Mouse (Mus musculus) embryo, embryonic 10.5 days (tissue): ENCODE data around the gene Ssh1.

ENCODE experiments used
- DNase-seq: peaks from one replicate; pipeline ENCODE4 v3.0.0-alpha.2; 2015; ENCODE audit warnings: low spot score

The Ssh1 gene

DNA sequence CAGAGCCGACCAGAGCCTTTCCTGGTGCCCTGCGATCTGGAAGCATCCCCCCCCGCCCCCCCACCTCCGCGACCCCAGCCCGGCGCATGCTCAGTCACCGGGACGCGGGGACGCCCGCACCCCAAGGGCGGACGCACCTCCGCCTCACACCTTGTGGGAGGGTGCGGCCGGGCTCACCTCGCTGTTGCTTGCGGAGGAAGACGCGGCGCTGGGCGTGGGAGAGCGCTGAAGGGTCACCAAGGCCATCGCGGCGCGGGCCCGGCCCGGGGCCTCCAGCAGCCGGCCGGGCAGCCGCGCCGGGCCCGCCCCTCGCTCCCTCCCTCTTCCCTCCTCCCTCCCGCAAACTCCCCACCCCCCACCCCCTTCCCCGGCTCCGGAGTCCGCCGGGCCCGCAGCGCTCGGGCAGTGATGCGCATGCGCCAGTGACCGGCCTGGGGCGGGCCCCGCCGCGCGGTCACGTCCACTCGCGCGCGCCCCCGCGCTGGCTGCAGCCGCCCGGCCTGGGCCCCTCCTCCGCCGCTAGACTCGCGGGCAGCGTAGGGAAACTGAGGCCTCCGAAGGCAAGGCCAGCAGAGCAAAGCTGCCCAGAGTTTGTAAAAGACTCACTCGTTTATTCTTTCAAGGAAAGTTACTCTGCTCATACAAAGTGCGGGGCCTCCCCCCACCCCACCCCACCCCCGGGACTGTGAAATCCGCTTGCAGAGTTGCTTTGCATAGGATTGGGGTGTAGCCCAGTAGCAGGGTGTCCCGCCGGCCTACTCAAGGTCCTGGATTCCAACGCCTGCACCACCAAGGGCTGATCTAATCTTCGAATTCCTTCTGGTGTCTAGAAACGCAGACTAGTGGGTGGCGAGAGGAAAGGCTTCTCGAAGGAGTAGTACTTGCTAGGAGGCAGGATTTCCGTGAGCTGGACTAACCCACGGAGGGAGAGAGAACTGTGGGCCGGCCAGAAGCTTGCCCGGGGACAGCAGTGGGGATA lies at the start of gene Ssh1:
Ssh1 (minus strand) TSS at position 408 of the 979 bp plus-strand sequence.
- DNase-seq, result peak; percentile 91

DNA sequence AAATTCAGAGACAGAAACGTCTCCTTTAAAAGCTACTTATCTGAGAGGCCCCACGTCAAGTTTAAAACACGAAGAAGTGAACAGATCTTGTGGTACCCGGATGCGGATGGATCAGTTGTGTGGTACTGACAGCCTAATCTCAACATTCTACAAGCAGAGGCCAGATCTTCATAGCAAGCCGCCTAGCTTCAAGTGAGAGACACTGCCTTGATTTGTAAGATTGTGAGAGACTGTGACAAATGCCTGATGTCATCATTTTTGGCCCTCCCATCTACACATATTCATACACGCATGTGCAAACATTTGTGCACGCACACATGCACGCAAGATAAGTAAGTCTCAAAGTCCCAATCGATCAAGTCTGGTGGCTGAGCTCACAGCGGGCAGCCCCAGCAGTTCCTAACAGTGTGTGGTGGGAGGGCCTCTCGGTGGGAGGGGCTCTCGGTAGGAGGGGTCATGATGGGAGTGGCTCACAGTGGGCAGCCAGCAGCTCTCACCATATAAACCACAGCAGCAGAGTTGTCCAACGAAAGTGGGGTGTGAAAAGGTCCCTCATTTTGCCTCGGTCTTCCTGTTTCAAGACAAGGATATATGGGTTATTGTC lies 47.7 kb upstream of the Ssh1 start:
- peak; percentile 68 for DNase-seq

GRCm38 (mm10) chr5:114040911-114041310 lies 47.2 kb upstream of the Ssh1 start:
- no peak for DNase-seq

DNA sequence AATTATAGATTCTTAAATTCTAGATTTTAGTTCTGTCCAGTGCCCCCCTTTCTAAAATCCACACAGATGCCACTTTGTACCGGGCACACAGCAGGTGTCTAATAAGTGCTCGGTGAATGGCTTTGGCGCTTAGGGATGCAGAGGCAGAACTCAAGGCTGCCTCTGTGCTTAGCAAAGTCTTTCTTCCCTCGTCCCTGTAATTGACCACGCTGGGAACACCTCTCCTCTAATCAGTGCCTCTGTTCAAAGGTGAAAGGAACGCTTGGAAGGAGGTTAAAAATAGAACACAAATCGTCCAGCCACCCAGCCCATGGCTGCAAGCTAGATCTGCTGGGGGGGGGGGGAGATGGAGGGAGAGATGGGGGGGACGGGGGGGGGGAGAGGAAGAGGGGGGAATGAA lies 46.8 kb upstream of the Ssh1 start:
- no peak for DNase-seq

DNA sequence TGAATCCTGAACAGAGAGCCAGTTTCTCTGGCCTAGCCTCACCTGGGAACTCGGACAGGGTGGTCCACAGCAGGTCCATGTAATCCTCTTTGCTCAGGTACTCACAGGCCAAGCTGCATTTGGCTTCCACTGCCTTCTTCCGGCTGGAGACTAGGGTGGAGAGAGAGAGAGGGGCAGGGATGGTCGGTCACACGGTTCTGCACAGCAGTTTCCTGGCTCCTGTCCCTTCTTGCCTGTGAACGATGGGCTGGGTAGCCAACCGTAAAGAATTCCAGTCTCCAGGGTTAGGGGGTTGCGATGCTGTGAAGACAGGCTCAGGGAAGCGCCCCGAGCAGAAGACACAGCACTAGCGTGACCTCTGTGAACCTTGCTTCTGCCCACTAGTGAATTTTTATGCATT lies 41.4 kb upstream of the Ssh1 start:
- no peak for DNase-seq

GRCm38 (mm10) chr5:114034393-114034792 lies 40.7 kb upstream of the Ssh1 start:
- DNase-seq, result no peak

DNA sequence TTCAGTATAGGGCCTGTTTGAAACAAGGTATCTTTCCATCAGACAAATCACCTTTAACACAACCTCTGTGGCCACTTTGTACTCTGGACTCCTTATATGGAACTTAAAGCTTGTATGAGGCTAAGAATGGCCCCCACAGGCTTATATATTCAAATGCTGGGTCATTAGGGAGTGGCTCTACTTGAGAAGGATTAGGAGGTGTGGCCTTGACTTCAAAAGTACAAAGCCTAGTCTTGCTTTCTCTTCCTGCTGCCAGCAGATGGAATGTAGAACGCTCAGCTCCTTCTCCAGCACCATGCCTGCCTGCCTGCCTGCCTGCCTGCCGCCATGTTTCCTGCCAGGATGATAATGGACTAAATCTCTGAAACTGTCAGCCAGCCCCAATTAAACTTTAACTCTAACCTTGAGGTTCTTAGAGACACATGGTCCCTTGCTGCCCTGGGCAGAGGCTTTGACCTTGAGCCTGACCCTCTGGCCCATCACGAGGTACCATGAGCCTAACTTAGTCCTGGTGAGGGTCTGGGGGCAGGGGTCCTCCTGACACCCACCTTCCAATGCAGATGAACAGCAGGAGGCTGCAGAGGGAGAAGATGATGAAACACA lies 38.6 kb upstream of the Ssh1 start:
- no peak for DNase-seq

- DNase-seq, result no peak
These were observed 37.0 kb upstream of the Ssh1 start for GRCm38 (mm10) chr5:114030652-114031051.

DNA sequence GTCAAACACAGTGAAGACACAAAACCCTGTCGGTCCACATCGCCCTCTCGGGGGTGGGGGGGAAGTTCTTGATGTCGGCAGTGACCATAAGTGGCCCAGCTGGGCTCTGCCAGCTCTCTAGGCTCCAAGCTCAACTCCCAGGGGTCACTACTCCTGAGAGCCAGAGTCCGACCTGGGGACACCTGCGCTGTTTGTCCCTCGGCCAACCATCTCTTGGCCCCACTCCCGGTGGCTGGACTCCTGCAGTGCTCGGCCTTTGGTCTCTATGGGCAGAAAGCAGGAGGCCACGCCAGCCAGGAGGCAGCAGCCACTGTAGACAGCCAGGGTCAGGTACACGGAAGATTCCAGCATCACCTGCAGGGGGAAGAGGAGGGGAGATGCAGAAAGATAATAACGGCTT lies 34.4 kb upstream of the Ssh1 start:
- no peak for DNase-seq

DNA sequence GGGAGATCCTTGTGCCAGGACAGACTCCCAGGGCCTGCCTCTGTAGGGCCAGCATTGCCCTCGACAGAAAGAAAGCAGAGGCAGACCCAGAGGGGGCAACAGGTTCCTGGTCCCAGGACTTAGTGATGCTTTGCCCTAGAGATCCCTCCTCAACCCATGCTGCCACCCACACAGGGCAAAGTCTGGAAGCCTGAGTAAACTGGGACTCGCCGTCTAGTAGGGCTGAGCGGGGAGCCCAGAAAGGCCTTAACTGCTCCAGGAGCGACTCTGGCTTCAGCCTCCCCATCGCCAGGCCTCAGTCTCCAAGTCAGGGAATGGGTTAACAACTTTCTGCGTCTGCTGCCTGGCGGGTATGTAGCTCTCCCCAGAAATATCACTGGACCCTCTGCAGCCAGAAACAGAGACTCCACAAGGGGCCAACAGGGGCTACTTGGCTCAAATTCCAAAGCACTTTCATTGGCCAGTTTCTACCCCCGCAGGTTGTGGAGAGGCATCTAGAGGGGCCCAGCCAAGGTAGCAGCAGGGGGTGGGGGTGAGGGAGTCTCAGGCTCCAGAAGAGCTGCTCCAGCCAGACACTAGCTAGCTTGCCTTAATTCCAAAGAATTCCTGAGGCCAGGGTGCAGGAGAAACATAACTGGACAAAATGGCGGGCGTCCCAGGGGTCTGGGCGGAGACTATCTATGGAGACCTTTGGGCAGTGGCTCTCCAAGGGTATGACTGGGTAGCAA lies 33.7 kb upstream of the Ssh1 start:
- no peak for DNase-seq

DNA sequence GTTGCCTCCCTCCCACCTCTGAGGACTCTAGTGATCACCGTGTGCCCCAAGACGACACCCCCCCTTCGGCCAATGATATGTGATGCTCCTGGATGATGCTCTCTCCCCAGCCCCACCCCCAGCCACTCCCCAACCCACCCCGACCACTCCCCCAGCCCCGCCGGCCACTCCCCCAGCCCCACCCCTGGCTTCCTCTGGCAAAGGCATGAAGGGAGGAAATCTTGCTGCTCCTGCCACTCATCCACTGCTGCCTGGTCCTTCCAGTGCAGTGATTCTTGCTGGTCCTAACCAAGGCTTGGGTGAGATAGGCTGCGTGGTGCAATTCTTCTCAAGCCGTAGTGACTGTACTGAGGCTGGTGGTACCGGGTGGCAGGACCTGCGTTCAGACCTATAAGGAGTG lies 31.2 kb upstream of the Ssh1 start:
- DNase-seq, result peak; percentile 23

- no peak for DNase-seq
These were observed 30.7 kb upstream of the Ssh1 start for GRCm38 (mm10) chr5:114024390-114024789.

GRCm38 (mm10) chr5:114015121-114015520 lies 21.4 kb upstream of the Ssh1 start:
- DNase-seq, result peak; percentile 50

- DNase-seq, result no peak
These were observed 15.4 kb upstream of the Ssh1 start for GRCm38 (mm10) chr5:114009049-114009448.

DNA sequence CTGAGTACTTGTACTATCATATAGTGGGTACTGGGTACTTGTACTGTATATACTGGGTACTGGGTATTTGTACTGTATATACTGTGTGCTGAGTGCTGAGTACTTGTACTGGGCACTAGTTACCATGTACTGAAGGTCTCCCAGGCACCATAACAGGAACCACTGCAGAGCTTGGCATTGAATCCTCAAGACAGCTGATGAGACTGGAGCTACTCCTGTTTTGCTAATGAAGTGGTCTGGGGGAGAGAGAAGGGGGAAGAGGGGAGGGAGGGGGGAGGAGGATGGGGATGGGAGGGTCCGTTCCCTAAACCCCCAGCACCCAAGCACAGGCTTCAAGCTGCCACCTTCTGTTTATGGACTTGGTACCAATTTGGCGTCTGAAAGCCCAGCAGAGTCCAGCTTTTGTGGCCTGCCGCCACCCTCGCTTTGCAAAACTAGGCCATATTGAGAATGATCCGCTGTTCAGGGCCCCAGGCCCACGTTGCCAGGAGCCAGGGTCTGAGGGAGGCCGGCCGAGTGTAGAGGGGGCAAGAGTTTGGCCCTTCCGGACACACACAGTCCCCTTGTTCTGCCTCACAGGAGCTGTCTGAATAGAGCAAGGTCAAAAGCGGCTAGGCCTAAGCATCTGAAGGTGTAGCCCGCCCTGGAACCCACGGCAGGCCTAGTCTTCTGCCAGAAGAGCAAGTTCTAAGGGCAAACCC lies 14.2 kb upstream of the Ssh1 start:
- no peak for DNase-seq

- no peak for DNase-seq
These were observed 13.3 kb upstream of the Ssh1 start for GRCm38 (mm10) chr5:114006974-114007373.

DNA sequence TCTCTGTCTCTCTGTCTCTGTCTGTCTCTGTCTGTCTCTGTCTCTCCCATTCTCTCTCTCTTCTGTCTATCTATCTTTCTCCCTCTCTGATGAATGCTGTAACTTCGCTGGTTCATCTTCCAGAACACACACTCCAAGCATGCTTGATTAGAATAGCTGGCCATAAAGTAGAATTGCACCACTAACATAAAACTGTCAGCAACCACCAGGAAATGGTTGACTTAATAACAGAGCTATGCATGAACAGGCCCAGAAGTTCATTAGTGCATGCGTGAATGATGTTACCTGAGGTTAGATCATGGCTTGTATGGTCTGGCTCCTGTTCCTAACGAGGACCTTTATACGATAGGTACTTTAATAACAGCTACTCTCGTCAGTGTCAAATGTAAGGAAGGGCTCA lies 11.4 kb upstream of the Ssh1 start:
- no peak for DNase-seq

- no peak for DNase-seq
These were observed 10.9 kb upstream of the Ssh1 start for GRCm38 (mm10) chr5:114004573-114004972.

DNA sequence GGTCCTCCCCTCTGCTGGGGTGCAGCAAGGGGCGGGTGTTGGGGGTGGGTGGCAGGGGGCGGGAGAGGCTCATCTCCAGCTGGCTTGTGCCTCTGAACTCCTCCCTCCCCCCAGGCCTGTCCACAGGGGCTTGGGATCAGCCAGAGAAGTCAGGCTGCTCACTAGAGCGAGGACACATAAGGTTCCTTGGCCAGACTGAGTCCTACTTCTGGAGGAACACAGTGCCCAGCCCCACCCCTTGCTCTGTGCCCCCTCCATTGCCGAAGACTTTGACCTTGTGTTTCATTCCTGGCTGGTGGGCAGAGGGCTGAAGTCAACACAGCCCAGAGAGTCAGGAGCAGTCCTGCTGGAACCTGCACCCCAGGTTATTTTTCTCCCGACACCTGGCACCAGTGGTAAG lies 9.8 kb upstream of the Ssh1 start, which contains the start of gene Dao:
Dao (plus strand) TSS at position 162 of the 400 bp plus-strand sequence.
- DNase-seq, result no peak

DNA sequence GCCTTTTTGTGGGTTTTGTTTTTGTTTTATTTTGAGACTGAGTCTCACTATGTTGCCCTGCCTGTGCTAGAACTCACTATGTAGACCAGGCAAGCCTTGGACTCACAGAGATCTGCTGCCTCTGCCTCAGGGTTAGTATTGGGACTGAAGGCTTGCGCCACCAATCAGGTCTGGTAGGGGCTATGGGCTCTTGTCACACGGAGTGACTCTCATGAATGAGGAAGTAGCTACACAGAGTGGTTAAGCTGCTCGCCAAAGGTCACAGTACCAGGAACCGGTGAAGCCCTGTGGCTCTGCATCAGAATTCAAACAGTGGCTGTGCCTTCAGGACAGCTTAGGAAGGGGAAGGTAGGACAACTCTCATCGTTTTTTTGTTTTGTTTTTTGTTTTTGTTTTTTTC lies 5.7 kb upstream of the Ssh1 start:
- no peak for DNase-seq

GRCm38 (mm10) chr5:113996458-113996857 lies 2.8 kb upstream of the Ssh1 start:
- no peak for DNase-seq
